Mouse (Mus musculus): ENCODE measurements at regions not wholly inside any gene's neighbourhood (a gene's known extent, or its start where the extent isn't known, plus 50 kb on each side); places are given as distances from the start of the nearest gene placed in this dataset.

- Histone ChIP-seq H3K4me1 (ENCODE audit: control insufficient read depth, insufficient read depth, low read length) (no peaks in the 10 kb centered on the region), H3K4me2 (ENCODE audit: low read length) (no peak overlapping the region), H3K9ac (ENCODE audit: low read length) (no peak overlapping the region), H3K36me3 (ENCODE audit: control insufficient read depth, insufficient read depth, low read length) (no peaks in the 10 kb centered on the region), H3K27ac (ENCODE audit: low read depth, low read length) (no peak overlapping the region), H3K9me3 (replicated peaks; ENCODE audit: control insufficient read depth, low read length) (no peaks in the 10 kb centered on the region), H3K4me3 (ENCODE audit: low read depth, low read length) (no peak overlapping the region), H3K27me3 (replicated peaks; ENCODE audit: control insufficient read depth, insufficient read depth, low read length) (no peaks in the 10 kb centered on the region)
- 66% methylated on average over 3 of the region's 3 CpGs for WGBS
- DNase-seq (ENCODE audit: low spot score) (no peak), ATAC-seq (no peak)
Measured at GRCm38 (mm10) chr13:37497986-37498385, 153.0 kb downstream of the Ly86 start.

DNA sequence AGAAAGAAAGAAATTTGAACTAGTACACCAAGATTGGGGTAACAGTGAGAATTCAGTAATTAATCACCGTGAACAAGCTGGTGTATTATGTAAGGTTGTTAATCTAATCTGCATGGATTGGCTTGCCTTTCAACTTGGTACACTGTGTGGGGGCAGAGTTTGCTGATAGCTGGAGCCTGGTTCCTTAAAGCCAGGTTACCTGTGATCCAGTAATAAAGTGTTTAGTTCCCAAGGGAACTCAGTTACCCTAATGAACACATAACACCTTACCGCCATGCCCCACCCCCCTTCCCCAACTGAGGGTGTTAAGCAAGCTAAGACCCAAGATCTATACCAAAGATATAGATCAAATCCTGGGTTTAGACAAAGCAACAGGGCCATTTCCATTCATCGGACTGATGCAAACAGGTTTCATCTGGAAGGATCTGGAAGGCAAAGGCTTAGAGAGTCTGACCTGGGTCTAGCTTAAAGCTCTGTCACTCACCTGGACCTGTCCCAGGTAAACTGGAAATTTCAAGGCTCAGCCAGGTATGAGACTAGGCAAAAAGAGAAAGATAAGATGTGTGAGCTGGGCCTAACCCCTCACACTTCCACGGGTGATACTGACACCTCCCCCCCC is 155.8 kb downstream of the Ly86 start:
- 79% methylated on average over 4 of the region's 4 CpGs for WGBS

DNA sequence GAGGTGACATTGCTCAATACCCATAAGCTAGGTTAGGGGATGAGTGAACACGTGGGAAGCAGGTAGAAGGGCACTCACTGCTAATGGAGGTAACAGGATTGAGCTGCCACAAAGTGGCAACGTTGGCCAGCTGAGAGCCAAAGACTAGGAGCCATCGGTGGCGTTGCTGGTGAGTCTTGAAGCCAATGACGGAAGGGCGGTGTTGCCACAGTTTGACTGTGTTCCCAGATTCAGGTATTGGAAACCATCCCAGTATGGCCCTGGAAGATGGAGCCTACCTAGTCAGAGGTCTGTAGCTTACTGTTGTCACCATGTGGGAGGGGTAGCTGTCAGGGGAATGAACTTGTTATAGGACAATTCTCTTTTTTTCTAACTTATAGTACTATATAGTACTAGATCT is 158.4 kb downstream of the Ly86 start:
- no peak overlapping the region for H3K4me3 ChIP-seq (ENCODE audit: low read depth, low read length)
- H3K9me3 ChIP-seq (replicated peaks; ENCODE audit: control insufficient read depth, low read length) = no peaks in the 10 kb centered on the region
- no peak for DNase-seq (ENCODE audit: low spot score)
- H3K4me2 ChIP-seq (ENCODE audit: low read length) = no peak overlapping the region
- WGBS = 90% methylated on average over 6 of the region's 6 CpGs
- H3K27ac ChIP-seq (ENCODE audit: low read depth, low read length) = no peak overlapping the region
- no peaks in the 10 kb centered on the region for H3K36me3 ChIP-seq (ENCODE audit: control insufficient read depth, insufficient read depth, low read length)
- H3K4me1 ChIP-seq (ENCODE audit: control insufficient read depth, insufficient read depth, low read length) = no peaks in the 10 kb centered on the region; the same call in 1 of the 2 replicates
- H3K9ac ChIP-seq (ENCODE audit: low read length) = no peak overlapping the region
- ATAC-seq = no peak
- H3K27me3 ChIP-seq (replicated peaks; ENCODE audit: control insufficient read depth, insufficient read depth, low read length) = no peaks in the 10 kb centered on the region

More for the DNA sequence above, 155.8 kb downstream of the Ly86 start:
- no peaks in the 10 kb centered on the region for H3K36me3 ChIP-seq (ENCODE audit: control insufficient read depth, insufficient read depth, low read length)
- ATAC-seq (no peak), DNase-seq (ENCODE audit: low spot score) (no peak)
- no peaks in the 10 kb centered on the region for H3K9me3 ChIP-seq (replicated peaks; ENCODE audit: control insufficient read depth, low read length)
- no peaks in the 10 kb centered on the region; the same call in 1 of the 2 replicates for H3K4me1 ChIP-seq (ENCODE audit: control insufficient read depth, insufficient read depth, low read length)
- no peak overlapping the region for H3K27ac ChIP-seq (ENCODE audit: low read depth, low read length)
- H3K9ac ChIP-seq (ENCODE audit: low read length) = no peak overlapping the region
- no peak overlapping the region for H3K4me3 ChIP-seq (ENCODE audit: low read depth, low read length)
- H3K27me3 ChIP-seq (replicated peaks; ENCODE audit: control insufficient read depth, insufficient read depth, low read length) = no peaks in the 10 kb centered on the region
- H3K4me2 ChIP-seq (ENCODE audit: low read length) = no peak overlapping the region

GRCm38 (mm10) chr13:37503898-37504297 is 158.9 kb downstream of the Ly86 start:
- Histone ChIP-seq H3K4me1 (ENCODE audit: control insufficient read depth, insufficient read depth, low read length) (peaks cover 3% of the 10 kb centered on the region), H3K27ac (ENCODE audit: low read depth, low read length) (no peak overlapping the region), H3K4me3 (ENCODE audit: low read depth, low read length) (no peak overlapping the region), H3K4me2 (ENCODE audit: low read length) (no peak overlapping the region), H3K36me3 (ENCODE audit: control insufficient read depth, insufficient read depth, low read length) (no peaks in the 10 kb centered on the region), H3K9ac (ENCODE audit: low read length) (no peak overlapping the region), H3K9me3 (replicated peaks; ENCODE audit: control insufficient read depth, low read length) (no peaks in the 10 kb centered on the region), H3K27me3 (replicated peaks; ENCODE audit: control insufficient read depth, insufficient read depth, low read length) (no peaks in the 10 kb centered on the region)
- no peak for ATAC-seq
- no peak for DNase-seq (ENCODE audit: low spot score)
- WGBS = 94% methylated on average over 3 of the region's 3 CpGs

DNA sequence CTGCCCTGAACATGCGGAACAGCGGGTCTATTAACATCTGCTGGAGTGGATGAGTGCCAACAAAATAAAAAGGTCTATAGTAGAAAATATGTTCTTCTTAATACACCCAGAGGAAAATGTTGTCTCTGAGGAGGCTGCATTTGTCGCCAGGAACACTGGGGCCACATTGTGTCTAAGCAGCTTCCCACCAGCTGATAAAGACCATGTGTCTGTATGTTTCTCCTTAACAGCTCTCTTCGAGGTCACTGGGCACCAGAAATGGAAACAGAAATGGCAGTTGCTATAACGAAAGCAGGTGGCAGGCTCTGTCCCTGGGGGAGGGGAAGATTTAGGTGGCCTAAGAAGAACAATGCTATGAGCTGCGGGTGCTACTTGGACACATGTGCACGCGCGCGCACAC is 159.4 kb downstream of the Ly86 start:
- Histone ChIP-seq H3K4me3 (ENCODE audit: low read depth, low read length) (no peak overlapping the region), H3K27me3 (replicated peaks; ENCODE audit: control insufficient read depth, insufficient read depth, low read length) (no peaks in the 10 kb centered on the region), H3K9me3 (replicated peaks; ENCODE audit: control insufficient read depth, low read length) (no peaks in the 10 kb centered on the region), H3K27ac (ENCODE audit: low read depth, low read length) (no peak overlapping the region), H3K4me1 (ENCODE audit: control insufficient read depth, insufficient read depth, low read length) (peaks cover 8% of the 10 kb centered on the region), H3K9ac (ENCODE audit: low read length) (no peak overlapping the region), H3K4me2 (ENCODE audit: low read length) (no peak overlapping the region), H3K36me3 (ENCODE audit: control insufficient read depth, insufficient read depth, low read length) (no peaks in the 10 kb centered on the region)
- WGBS = 78% methylated on average over 10 of the region's 10 CpGs
- ATAC-seq (no peak), DNase-seq (ENCODE audit: low spot score) (no peak)

DNA sequence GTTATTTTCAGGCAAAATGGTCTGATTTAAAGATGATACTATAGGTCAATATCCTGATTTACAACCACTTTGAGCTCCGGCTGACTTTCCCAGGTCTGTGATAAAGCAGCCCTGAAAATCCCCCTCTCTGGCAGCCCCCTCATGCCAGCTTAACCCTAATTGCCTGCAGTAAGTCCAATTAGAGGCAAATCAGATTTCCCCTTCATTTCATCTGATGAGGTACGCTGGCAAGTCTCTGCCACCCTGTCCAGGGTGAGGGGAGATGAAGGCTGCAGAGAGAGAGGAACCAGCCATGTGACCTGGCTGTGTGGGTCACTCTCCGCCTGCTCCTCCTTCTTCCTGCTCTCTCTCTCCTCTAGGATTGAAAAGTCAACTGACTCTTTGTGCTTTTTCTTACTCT is 160.6 kb downstream of the Ly86 start:
- H3K27me3 ChIP-seq (replicated peaks; ENCODE audit: control insufficient read depth, insufficient read depth, low read length) = no peaks in the 10 kb centered on the region
- no peak overlapping the region for H3K9ac ChIP-seq (ENCODE audit: low read length)
- DNase-seq (ENCODE audit: low spot score) (peak; percentile 53), ATAC-seq (peak; percentile 51; the same call in 1 of the 2 replicates)
- no peaks in the 10 kb centered on the region for H3K36me3 ChIP-seq (ENCODE audit: control insufficient read depth, insufficient read depth, low read length)
- no peak overlapping the region for H3K4me3 ChIP-seq (ENCODE audit: low read depth, low read length)
- no peak overlapping the region; the same call in 1 of the 2 replicates for H3K27ac ChIP-seq (ENCODE audit: low read depth, low read length)
- H3K9me3 ChIP-seq (replicated peaks; ENCODE audit: control insufficient read depth, low read length) = no peaks in the 10 kb centered on the region
- WGBS = 48% methylated on average over 3 of the region's 3 CpGs
- H3K4me2 ChIP-seq (ENCODE audit: low read length) = no peak overlapping the region
- H3K4me1 ChIP-seq (ENCODE audit: control insufficient read depth, insufficient read depth, low read length) = peaks cover 8% of the 10 kb centered on the region

- Histone ChIP-seq H3K4me2 (ENCODE audit: low read length) (no peak overlapping the region), H3K27ac (ENCODE audit: low read depth, low read length) (no peak overlapping the region; the same call in 1 of the 2 replicates), H3K9ac (ENCODE audit: low read length) (no peak overlapping the region), H3K27me3 (replicated peaks; ENCODE audit: control insufficient read depth, insufficient read depth, low read length) (no peaks in the 10 kb centered on the region), H3K36me3 (ENCODE audit: control insufficient read depth, insufficient read depth, low read length) (no peaks in the 10 kb centered on the region), H3K9me3 (replicated peaks; ENCODE audit: control insufficient read depth, low read length) (no peaks in the 10 kb centered on the region), H3K4me3 (ENCODE audit: low read depth, low read length) (no peak overlapping the region), H3K4me1 (ENCODE audit: control insufficient read depth, insufficient read depth, low read length) (peaks cover 8% of the 10 kb centered on the region)
- DNase-seq (ENCODE audit: low spot score) = no peak
- 72% methylated on average over 10 of the region's 10 CpGs for WGBS
- ATAC-seq = no peak
Measured at GRCm38 (mm10) chr13:37506046-37506445, 161.0 kb downstream of the Ly86 start.

DNA sequence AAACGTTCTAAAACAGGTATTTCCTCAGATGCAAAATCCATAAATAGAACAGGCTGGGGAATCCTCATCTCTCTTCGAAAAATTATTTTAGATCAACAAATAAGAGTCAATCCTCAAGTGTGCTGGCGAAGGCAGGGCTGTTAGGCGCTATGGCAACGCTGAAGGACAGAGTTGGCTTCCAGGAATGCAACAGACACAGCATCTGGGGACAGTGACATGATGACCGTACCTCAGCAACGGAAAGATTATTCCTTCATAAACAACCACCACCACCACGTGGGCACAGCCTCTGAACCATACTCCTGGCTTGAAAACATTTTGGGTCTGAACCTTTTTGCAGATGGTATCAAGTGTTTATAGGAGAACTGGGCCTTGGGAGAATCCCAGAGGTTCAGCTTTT is 161.7 kb downstream of the Ly86 start:
- DNase-seq (ENCODE audit: low spot score) = no peak
- no peak overlapping the region for H3K4me3 ChIP-seq (ENCODE audit: low read depth, low read length)
- 75% methylated on average over 8 of the region's 8 CpGs for WGBS
- no peaks in the 10 kb centered on the region for H3K27me3 ChIP-seq (replicated peaks; ENCODE audit: control insufficient read depth, insufficient read depth, low read length)
- H3K27ac ChIP-seq (ENCODE audit: low read depth, low read length) = no peak overlapping the region
- H3K4me2 ChIP-seq (ENCODE audit: low read length) = no peak overlapping the region
- no peaks in the 10 kb centered on the region for H3K9me3 ChIP-seq (replicated peaks; ENCODE audit: control insufficient read depth, low read length)
- H3K4me1 ChIP-seq (ENCODE audit: control insufficient read depth, insufficient read depth, low read length) = peaks cover 8% of the 10 kb centered on the region
- no peak for ATAC-seq
- no peak overlapping the region for H3K9ac ChIP-seq (ENCODE audit: low read length)
- no peaks in the 10 kb centered on the region for H3K36me3 ChIP-seq (ENCODE audit: control insufficient read depth, insufficient read depth, low read length)

- H3K9me3 ChIP-seq (replicated peaks; ENCODE audit: control insufficient read depth, low read length) = no peaks in the 10 kb centered on the region
- H3K27me3 ChIP-seq (replicated peaks; ENCODE audit: control insufficient read depth, insufficient read depth, low read length) = no peaks in the 10 kb centered on the region
- 71% methylated on average over 5 of the region's 5 CpGs for WGBS
- DNase-seq (ENCODE audit: low spot score) = no peak
- no peaks in the 10 kb centered on the region for H3K36me3 ChIP-seq (ENCODE audit: control insufficient read depth, insufficient read depth, low read length)
- no peak for ATAC-seq
- no peak overlapping the region for H3K9ac ChIP-seq (ENCODE audit: low read length)
- H3K4me2 ChIP-seq (ENCODE audit: low read length) = no peak overlapping the region
- H3K4me3 ChIP-seq (ENCODE audit: low read depth, low read length) = no peak overlapping the region
- peaks cover 8% of the 10 kb centered on the region for H3K4me1 ChIP-seq (ENCODE audit: control insufficient read depth, insufficient read depth, low read length)
- H3K27ac ChIP-seq (ENCODE audit: low read depth, low read length) = no peak overlapping the region
Measured at GRCm38 (mm10) chr13:37507146-37507545, 162.1 kb downstream of the Ly86 start.
